Mouse (Mus musculus) midbrain, embryonic 12.5 days (tissue): ENCODE measurements around the gene Capn12. TPM values are rescaled to one million over a fixed set of nuclear protein-coding genes. Genes with fewer than 3 reads are reported as not detected.
"Not testable (repeated sequence)": the region's sequence is repeated elsewhere in the genome, so short reads cannot be mapped to it uniquely, and the experiment has no call there.

Source experiments
- ATAC-seq: fragments of 200-750 bp; cut with Nextera tagmentation; 2 replicates; pipeline ENCODE4 v1.8.0; 2017; ENCODE audit warnings: low read depth, moderate TSS enrichment, moderate library complexity; ENCODE audit not compliant: low FRiP score
- H3K27ac ChIP-seq: fragments of 300-500 bp; sonication (generic); replicated peaks from 2 replicates; pipeline ENCODE4 v1.5.1; 2016; ENCODE audit warnings: mild to moderate bottlenecking
- H3K27me3 ChIP-seq: fragments of 300-500 bp; sonication (generic); 2 replicates; pipeline ENCODE4 v1.6.1; 2016; ENCODE audit warnings: mild to moderate bottlenecking
- H3K36me3 ChIP-seq: fragments of 300-500 bp; sonication (generic); 2 replicates; pipeline ENCODE4 v1.6.1; 2016
- H3K4me1 ChIP-seq: fragments of 300-500 bp; sonication (generic); 2 replicates; pipeline ENCODE4 v1.6.1; 2016
- H3K4me2 ChIP-seq: fragments of 300-500 bp; sonication (generic); replicated peaks from 2 replicates; pipeline ENCODE4 v1.6.1; 2016; ENCODE audit warnings: mild to moderate bottlenecking, moderate library complexity
- H3K4me3 ChIP-seq: fragments of 300-500 bp; sonication (generic); 2 replicates; pipeline ENCODE4 v1.5.1; 2016; ENCODE audit warnings: mild to moderate bottlenecking
- H3K9ac ChIP-seq: fragments of 300-500 bp; sonication (generic); replicated peaks from 2 replicates; pipeline ENCODE4 v1.6.1; 2016; ENCODE audit warnings: mild to moderate bottlenecking, moderate library complexity
- H3K9me3 ChIP-seq: fragments of 300-500 bp; sonication (generic); 2 replicates; pipeline ENCODE4 v1.6.1; 2016; ENCODE audit warnings: mild to moderate bottlenecking
- WGBS: fragments of 180-500 bp; shearing (Covaris S2); methylation state at CpG from one replicate; pipeline ENCODE4 v1.1.7; 2016; 5-methylcytosine and 5-hydroxymethylcytosine counted together
- polyA plus RNA-seq: library from polyadenylated mRNA; unstranded; fragments of >200 nt; fragmentation: Nextera tagmentation; extraction: Ambion mirVana; gene quantifications from 2 replicates; pipeline ENCODE4 v1.2.1, GENCODE M21; 2016

Gene Capn12
- polyA plus RNA-seq, 1 experiment from 2014 or later, result 0.20 TPM

DNA sequence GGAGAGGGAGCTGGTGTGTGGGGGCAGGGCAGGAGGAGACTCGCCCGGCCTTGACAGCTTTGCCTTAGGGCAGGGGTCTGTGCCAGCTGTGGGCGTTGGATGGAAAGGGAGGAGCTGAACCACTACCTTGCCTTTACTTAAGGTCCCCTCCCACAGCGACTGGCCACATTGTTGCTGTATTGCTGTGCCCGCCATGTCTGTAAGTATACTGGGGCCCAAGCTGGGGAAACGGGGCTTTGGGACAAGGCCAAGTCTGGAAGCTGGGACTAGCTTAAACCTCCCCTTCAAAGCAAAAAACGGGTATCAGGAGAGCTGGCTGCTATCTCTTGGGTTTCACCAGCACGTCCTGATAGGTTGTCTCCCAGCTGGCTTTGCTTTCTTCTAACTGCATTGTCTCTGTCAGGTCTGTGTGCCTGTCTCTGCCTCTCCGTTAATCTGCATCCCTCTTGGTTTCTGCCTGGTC is 16.9 kb upstream of the Capn12 start:
- Histone ChIP-seq H3K36me3 (no peaks in the 10 kb centered on the region), H3K4me3 (no peak overlapping the region), H3K4me1 (peaks cover 18% of the 10 kb centered on the region; the same call in 1 of the 2 replicates), H3K27ac (peak overlapping the region; percentile 26; the same call in 1 of the 2 replicates), H3K9me3 (0 out of 2 replicates have a peak, but pooled peaks cover 5% of the 10 kb centered on the region), H3K9ac (no peak overlapping the region), H3K4me2 (no peak overlapping the region), H3K27me3 (no peaks in the 10 kb centered on the region; the same call in 1 of the 2 replicates)
- ATAC-seq, result no peak
- WGBS, result 43% methylated on average over 9 of the region's 9 CpGs

- 47% methylated on average over 33 of the region's 33 CpGs for WGBS
- no peak overlapping the region for H3K9ac ChIP-seq
- H3K4me3 ChIP-seq, result peak overlapping the region; percentile 18; the same call in 1 of the 2 replicates
- H3K4me2 ChIP-seq, result peak overlapping the region; percentile 44
- H3K27ac ChIP-seq, result no peak overlapping the region
- H3K27me3 ChIP-seq, result no peaks in the 10 kb centered on the region; the same call in 1 of the 2 replicates
- peaks cover 18% of the 10 kb centered on the region; the same call in 1 of the 2 replicates for H3K4me1 ChIP-seq
- 0 out of 2 replicates have a peak, but pooled peaks cover 4% of the 10 kb centered on the region for H3K9me3 ChIP-seq
- no peaks in the 10 kb centered on the region for H3K36me3 ChIP-seq
- 0 out of 2 replicates have a peak, but pooled peaks have one; percentile 16 for ATAC-seq
These were observed 15.5 kb upstream of the Capn12 start for GRCm38 (mm10) chr7:28865481-28866300.

DNA sequence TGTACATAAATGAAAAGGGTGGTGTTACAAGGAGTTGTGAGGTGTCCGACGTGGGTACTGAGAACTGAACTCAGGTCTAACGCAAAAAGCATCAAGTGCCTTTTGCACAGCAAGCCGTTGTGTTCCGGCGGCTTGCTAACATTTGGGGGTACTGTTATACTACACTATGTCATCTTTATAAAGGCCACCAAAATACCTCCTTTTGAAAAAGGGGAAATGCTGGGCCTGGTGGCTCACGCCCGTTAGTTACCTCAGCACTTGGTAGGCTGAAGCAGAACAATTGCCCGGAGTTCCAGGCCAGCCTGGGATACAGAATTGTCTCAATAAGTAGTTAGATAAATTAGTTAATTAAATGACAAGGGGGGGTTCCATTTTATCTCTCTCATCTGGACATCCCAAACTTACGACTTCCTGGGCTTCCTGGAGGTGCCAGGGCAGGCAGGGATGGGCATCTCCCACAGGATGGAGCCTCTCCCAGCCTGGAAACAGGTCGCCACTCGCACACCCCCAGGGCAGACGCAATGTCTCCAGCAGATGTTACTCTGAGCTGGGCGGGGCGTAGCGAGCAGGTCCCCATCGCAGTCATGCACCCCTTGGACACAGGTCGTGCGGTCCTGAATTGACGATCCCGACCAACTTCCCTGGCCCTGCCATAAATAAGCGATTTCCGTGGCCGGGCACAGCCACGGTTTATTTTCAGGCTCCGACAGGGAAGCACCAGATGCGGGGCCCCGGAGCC is 14.3 kb upstream of the Capn12 start:
- no peaks in the 10 kb centered on the region; the same call in 1 of the 2 replicates for H3K27me3 ChIP-seq
- no peak overlapping the region for H3K27ac ChIP-seq
- no peak for ATAC-seq
- H3K9me3 ChIP-seq, result no peaks in the 10 kb centered on the region
- H3K4me3 ChIP-seq, result no peak overlapping the region
- H3K4me1 ChIP-seq, result peaks cover 18% of the 10 kb centered on the region; the same call in 1 of the 2 replicates
- no peak overlapping the region for H3K9ac ChIP-seq
- WGBS, result 94% methylated on average over 28 of the region's 28 CpGs
- H3K4me2 ChIP-seq, result no peak overlapping the region
- no peaks in the 10 kb centered on the region for H3K36me3 ChIP-seq

- not testable (repeated sequence) for H3K9ac ChIP-seq, H3K4me3 ChIP-seq, H3K27ac ChIP-seq, H3K27me3 ChIP-seq, H3K4me2 ChIP-seq, ATAC-seq, H3K9me3 ChIP-seq, H3K36me3 ChIP-seq
- WGBS, result 31% methylated on average over 23 of the region's 23 CpGs
- H3K4me1 ChIP-seq, result peaks cover 18% of the 10 kb centered on the region; the same call in 1 of the 2 replicates
These were observed 13.5 kb upstream of the Capn12 start for GRCm38 (mm10) chr7:28867508-28868340.

DNA sequence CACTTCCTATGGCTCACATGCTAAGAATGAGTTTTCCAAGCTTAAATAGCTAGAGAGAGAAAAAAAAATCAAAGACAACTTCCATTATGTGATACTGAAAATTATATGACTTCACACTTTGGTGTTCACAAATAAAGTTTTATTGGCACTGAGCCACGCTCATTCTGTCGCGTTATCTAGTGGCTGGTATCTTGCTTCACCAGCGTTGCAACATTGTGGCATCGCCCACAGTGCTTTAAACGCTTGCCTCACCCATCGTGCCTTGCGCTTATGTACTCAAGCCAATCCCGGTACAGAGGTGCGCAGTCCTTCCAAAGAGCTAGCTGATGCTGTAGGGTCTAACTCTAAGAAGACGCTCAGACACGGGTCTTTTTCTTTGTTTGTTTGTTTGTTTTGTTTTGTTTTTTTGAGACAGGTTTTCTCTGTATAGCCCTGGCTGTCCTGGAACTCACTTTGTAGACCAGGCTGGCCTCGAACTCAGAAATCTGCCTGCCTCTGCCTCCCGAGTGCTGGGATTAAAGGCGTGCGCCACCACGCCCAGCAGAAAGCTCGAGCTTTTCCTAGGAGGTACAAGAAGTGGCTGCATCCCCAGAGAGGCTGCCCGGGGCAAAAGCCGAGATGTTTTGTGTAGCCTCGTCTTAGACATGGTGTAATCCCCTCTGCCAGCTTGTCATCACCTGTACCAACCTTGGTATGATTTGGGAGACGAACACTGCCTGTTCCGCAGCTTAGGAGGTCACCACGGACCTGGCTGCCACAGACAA is 10.1 kb upstream of the Capn12 start:
- Histone ChIP-seq H3K27me3 (no peaks in the 10 kb centered on the region), H3K36me3 (no peaks in the 10 kb centered on the region), H3K9me3 (no peaks in the 10 kb centered on the region), H3K4me1 (peaks cover 2% of the 10 kb centered on the region; the same call in 1 of the 2 replicates), H3K27ac (no peak overlapping the region), H3K4me3 (no peak overlapping the region), H3K4me2 (no peak overlapping the region), H3K9ac (no peak overlapping the region)
- ATAC-seq, result no peak
- WGBS, result 92% methylated on average over 24 of the region's 24 CpGs

GRCm38 (mm10) chr7:28874565-28874964 is 6.7 kb upstream of the Capn12 start:
- Histone ChIP-seq H3K9me3 (no peaks in the 10 kb centered on the region), H3K9ac (no peak overlapping the region), H3K4me2 (no peak overlapping the region), H3K4me3 (no peak overlapping the region), H3K27me3 (no peaks in the 10 kb centered on the region), H3K4me1 (no peaks in the 10 kb centered on the region), H3K36me3 (no peaks in the 10 kb centered on the region), H3K27ac (no peak overlapping the region)
- no peak for ATAC-seq
- 76% methylated on average over 2 of the region's 2 CpGs for WGBS

- no peak overlapping the region for H3K4me3 ChIP-seq
- WGBS, result 81% methylated on average over 4 of the region's 4 CpGs
- ATAC-seq, result no peak
These were observed 5.1 kb upstream of the Capn12 start for GRCm38 (mm10) chr7:28876099-28876498.

GRCm38 (mm10) chr7:28877155-28877554 is 4.1 kb upstream of the Capn12 start:
- Histone ChIP-seq H3K27me3 (no peaks in the 10 kb centered on the region), H3K9me3 (no peaks in the 10 kb centered on the region), H3K4me2 (no peak overlapping the region), H3K4me3 (no peak overlapping the region), H3K36me3 (no peaks in the 10 kb centered on the region), H3K9ac (no peak overlapping the region), H3K4me1 (0 out of 2 replicates have a peak, but pooled peaks cover 3% of the 10 kb centered on the region), H3K27ac (no peak overlapping the region)
- WGBS, result 92% methylated on average over 7 of the region's 7 CpGs
- ATAC-seq, result no peak

More at GRCm38 (mm10) chr7:28876099-28876498, 5.1 kb upstream of the Capn12 start:
- Histone ChIP-seq H3K27ac (no peak overlapping the region), H3K36me3 (no peaks in the 10 kb centered on the region), H3K9ac (no peak overlapping the region), H3K4me1 (no peaks in the 10 kb centered on the region), H3K9me3 (no peaks in the 10 kb centered on the region), H3K4me2 (no peak overlapping the region), H3K27me3 (no peaks in the 10 kb centered on the region)

GRCm38 (mm10) chr7:28877856-28878255 is 3.4 kb upstream of the Capn12 start:
- H3K9ac ChIP-seq, result no peak overlapping the region
- WGBS, result 85% methylated on average over 4 of the region's 4 CpGs
- H3K9me3 ChIP-seq, result no peaks in the 10 kb centered on the region
- H3K4me1 ChIP-seq, result 0 out of 2 replicates have a peak, but pooled peaks cover 3% of the 10 kb centered on the region
- H3K27ac ChIP-seq, result no peak overlapping the region
- no peaks in the 10 kb centered on the region for H3K36me3 ChIP-seq
- no peaks in the 10 kb centered on the region for H3K27me3 ChIP-seq
- no peak overlapping the region for H3K4me2 ChIP-seq
- no peak for ATAC-seq
- no peak overlapping the region for H3K4me3 ChIP-seq

DNA sequence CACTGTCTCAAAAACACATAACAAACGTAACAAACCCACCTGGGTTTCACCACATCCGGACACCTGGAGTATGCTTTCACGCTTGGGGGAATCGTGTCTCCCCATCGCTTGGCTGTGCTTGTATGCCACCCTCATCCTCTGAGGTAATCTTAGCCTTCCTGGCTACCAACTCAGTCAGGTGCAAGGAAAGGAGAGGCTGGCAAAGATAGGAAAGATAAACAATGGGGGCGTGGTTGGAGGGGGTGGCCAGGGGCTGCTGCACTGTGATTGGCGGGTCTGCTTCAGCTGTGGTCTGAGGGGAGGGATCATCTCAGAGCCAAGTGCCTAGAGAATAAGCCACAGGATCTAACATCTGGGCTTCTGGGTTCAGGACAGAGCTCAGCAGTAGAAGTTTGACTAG is 1.6 kb upstream of the Capn12 start:
- Histone ChIP-seq H3K27ac (no peak overlapping the region), H3K4me3 (no peak overlapping the region), H3K36me3 (no peaks in the 10 kb centered on the region), H3K4me1 (0 out of 2 replicates have a peak, but pooled peaks cover 3% of the 10 kb centered on the region), H3K9me3 (no peaks in the 10 kb centered on the region), H3K9ac (no peak overlapping the region), H3K27me3 (no peaks in the 10 kb centered on the region), H3K4me2 (no peak overlapping the region)
- no peak for ATAC-seq
- WGBS, result 72% methylated on average over 7 of the region's 7 CpGs

GRCm38 (mm10) chr7:28880554-28880953 is 668 bp upstream of the Capn12 start:
- ATAC-seq, result no peak
- Histone ChIP-seq H3K36me3 (no peaks in the 10 kb centered on the region), H3K4me3 (no peak overlapping the region), H3K27ac (no peak overlapping the region), H3K9ac (no peak overlapping the region), H3K9me3 (no peaks in the 10 kb centered on the region), H3K4me1 (0 out of 2 replicates have a peak, but pooled peaks cover 3% of the 10 kb centered on the region), H3K27me3 (no peaks in the 10 kb centered on the region), H3K4me2 (no peak overlapping the region)
- 78% methylated on average over 10 of the region's 10 CpGs for WGBS
